Mouse (Mus musculus) liver, adult 2 months (tissue): ENCODE data around the gene Themis3.

ENCODE experiments used
- CTCF ChIP-seq: fragments of 200-500 bp; IDR thresholded peaks from 2 replicates; pipeline ENCODE4 v1.5.1; 2011; ENCODE audit warnings: low read depth, low read length, control low read depth
- POLR2A ChIP-seq: fragments of 200-500 bp; IDR thresholded peaks from 2 replicates; pipeline ENCODE4 v1.6.1; 2011; ENCODE audit warnings: low read length, control low read depth; ENCODE audit not compliant: insufficient read depth; ENCODE audit errors: extremely low read depth

DNA sequence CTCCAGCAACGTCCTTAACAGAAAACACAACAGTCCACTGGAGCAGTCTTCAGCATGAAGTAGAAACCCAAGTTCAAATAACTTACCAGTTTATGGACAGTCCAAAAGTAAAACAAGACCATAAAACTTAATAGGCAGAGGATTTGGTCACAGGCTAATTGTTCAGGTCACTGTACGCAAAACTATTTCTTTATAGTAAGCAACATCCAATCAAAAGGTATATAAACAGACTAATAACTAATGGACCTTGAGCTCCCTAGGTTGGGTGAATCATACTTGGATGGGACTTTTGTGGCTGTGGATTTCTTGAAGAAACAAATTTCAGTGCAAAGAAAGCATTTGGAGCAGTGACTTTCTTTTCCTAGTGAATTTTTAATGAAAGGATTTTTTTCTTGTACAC lies 6.8 kb upstream of the Themis3 start:
- no peak for TF ChIP-seq CTCF
- TF ChIP-seq POLR2A, result no peak
